Mouse (Mus musculus): ENCODE measurements around the gene Sdhc. TPM values are rescaled to one million over a fixed set of nuclear protein-coding genes. Genes with fewer than 3 reads are reported as not detected.

Sdhc gene
- polyA plus RNA-seq (2016; fragmentation: Nextera tagmentation; extraction: Ambion mirVana): 218 and 236 TPM in 2 replicates

DNA sequence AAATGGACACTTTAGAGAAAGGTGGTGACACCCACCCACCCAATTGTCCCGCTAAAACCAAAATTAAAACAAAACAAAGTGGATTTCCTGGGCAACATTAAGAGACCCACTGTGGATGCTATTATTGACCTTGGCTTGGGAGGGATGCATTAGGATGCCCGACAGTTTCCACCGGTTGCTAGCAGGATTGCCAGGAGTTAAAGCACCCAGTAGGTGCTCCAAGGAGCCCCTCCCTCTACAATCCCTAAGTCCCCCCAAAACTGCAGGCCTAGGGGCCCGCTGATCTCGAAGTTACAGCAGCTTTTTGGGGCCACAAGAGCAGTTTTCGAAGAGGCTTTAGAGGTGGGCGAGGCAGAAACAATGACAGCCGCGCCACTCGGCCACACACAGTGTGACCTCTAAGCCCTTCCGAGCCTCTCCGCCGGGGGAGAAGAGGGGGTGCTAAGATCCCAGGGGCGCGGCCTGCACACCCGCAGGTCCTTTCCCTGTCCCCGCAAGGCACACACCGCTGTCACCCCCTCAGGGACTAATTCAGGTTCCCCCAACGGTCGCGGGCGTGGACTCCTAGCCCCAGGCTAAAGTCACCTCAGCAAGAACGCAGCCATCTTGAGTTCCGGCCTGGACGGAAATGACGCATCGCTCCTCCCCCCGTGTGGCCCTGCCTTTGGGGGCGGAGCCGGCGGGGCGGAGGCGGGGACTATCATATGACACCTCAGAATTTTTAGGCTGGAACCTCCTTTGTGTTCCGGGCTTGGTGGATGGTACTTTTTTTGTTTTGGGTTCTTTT is at the start of gene Sdhc, which contains the start of gene Mpz:
TSS of gene Sdhc (minus strand) at position 630 of the 787 bp plus-strand sequence.
TSS of gene Mpz (plus strand) at position 738 of the 787 bp plus-strand sequence.
- under 1% methylated on average over 34 of the region's 34 CpGs for WGBS
- Histone ChIP-seq H3K27me3 (peaks cover 3% of the 10 kb centered on the region; the same call in 1 of the 2 replicates), H3K9ac (peak within 1 kb of the TSS; percentile 79), H3K4me2 (peak within 1 kb of the TSS; percentile 88), H3K36me3 (replicated peaks) (peaks cover 7% of the 10 kb centered on the region; the same call in 1 of the 2 replicates), H3K27ac (peak within 1 kb of the TSS; percentile 19; the same call in 1 of the 2 replicates), H3K4me1 (peaks cover 12% of the 10 kb centered on the region), H3K9me3 (no peaks in the 10 kb centered on the region), H3K4me3 (replicated peaks) (peak within 1 kb of the TSS; percentile 81)
- peak; percentile 97 for ATAC-seq (ENCODE audit: low FRiP score)

DNA sequence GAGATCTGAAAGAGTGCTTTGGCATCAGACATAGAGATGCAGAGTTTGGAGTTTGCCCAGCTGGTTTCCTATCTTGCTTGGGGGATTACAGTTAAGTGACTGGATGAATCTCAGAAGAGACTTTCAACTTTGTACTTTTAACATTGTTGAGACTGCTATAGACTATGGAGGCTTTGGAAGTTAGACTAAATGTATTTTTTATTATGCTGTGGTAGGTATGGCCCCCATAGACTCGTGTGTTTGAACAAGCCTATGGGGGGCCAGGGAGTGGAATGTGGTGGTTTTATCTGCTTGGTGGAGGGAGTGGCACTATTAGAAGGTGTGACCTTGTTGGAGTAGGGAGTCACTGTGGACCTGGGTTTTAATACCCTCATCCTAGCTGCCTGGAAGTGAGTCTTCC is 49.1 kb upstream of the Sdhc start:
- no peak for ATAC-seq (ENCODE audit: low FRiP score)
- Histone ChIP-seq H3K9me3 (no peaks in the 10 kb centered on the region), H3K27me3 (peaks cover 45% of the 10 kb centered on the region), H3K4me2 (no peak overlapping the region), H3K27ac (no peak overlapping the region), H3K36me3 (replicated peaks) (no peaks in the 10 kb centered on the region), H3K4me1 (peaks cover 12% of the 10 kb centered on the region), H3K9ac (no peak overlapping the region), H3K4me3 (replicated peaks) (no peak overlapping the region)
- WGBS: 58% methylated on average over 1 of the region's 1 CpGs

DNA sequence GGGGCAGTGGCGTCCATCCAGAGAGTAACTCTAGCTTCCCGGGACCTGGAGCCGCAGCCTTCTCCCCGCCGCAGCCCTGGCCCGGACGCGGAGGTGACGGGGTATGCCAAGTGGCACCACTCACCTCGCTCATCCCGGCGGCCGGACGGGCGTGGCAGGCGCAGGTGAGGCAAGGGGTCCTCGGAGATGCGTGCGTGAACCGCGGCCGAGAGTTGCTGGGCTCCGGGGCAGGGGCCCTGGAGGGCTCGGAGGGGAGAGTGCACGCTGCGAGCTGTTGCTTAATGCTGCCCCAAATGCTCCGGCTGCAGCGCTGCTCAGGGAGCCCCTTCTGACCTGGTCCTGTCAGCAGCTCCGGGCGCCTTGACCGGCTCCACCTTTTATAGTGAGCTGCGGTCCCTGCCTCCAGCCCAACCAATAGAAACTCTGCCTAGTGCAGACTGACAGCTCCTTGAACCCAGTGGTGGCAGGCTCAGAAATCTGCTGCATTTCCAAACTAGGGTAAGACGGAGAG is 45.5 kb upstream of the Sdhc start, which contains the start of gene Pcp4l1:
TSS of gene Pcp4l1 (minus strand) at position 382 of the 511 bp plus-strand sequence.
- 1% methylated on average over 33 of the region's 33 CpGs for WGBS
- Histone ChIP-seq H3K9ac (peak within 1 kb of the TSS; percentile 54; the same call in 1 of the 2 replicates), H3K27ac (no peak within 1 kb of the TSS), H3K36me3 (replicated peaks) (no peaks in the 10 kb centered on the region), H3K4me1 (peaks cover 35% of the 10 kb centered on the region), H3K4me2 (peak within 1 kb of the TSS; percentile 98), H3K4me3 (replicated peaks) (peak within 1 kb of the TSS; percentile 55), H3K9me3 (no peaks in the 10 kb centered on the region), H3K27me3 (peaks cover 79% of the 10 kb centered on the region)
- ATAC-seq (ENCODE audit: low FRiP score): peak; percentile 78

DNA sequence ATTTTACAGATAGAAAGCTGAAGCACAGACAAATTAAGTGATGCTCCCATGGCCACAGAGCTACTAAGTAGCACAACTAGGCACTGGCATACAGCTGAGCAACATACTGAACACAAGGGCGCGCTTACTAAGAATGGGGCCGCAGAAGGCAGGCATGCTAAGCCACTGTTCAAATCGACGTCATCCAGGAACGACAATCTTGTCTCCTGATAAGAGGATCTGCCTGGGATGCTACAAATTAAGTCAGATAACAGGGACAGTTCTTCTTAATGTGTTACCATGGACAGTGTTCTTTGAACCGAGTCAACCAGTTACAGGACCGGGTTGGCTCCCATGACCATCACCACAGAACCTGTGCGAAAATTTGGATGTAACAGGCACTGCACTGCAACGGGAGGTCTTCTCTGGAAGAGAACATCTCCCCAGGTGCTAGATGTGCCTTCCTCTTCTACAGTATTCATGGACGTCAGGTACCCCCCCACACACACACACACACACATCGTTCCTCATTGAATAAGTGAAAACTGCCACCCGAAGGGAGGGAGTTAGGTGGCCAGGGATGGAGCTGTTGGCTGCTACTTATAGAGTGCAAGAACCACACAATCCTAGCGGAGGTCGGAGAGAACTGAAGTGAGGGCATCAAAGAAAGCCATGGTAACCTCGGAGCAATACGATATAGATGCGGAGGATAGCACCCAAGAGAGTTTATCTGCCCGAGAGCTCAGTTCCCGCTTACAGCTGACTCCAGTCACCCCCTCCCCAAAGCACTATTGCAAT is 44.8 kb upstream of the Sdhc start:
- WGBS: 4% methylated on average over 20 of the region's 20 CpGs
- Histone ChIP-seq H3K27ac (no peak overlapping the region), H3K4me1 (peaks cover 35% of the 10 kb centered on the region), H3K9ac (peak overlapping the region; percentile 54; the same call in 1 of the 2 replicates), H3K4me3 (replicated peaks) (peak overlapping the region; percentile 55), H3K27me3 (peaks cover 84% of the 10 kb centered on the region), H3K36me3 (replicated peaks) (no peaks in the 10 kb centered on the region), H3K4me2 (peak overlapping the region; percentile 98), H3K9me3 (no peaks in the 10 kb centered on the region)
- no peak for ATAC-seq (ENCODE audit: low FRiP score)

DNA sequence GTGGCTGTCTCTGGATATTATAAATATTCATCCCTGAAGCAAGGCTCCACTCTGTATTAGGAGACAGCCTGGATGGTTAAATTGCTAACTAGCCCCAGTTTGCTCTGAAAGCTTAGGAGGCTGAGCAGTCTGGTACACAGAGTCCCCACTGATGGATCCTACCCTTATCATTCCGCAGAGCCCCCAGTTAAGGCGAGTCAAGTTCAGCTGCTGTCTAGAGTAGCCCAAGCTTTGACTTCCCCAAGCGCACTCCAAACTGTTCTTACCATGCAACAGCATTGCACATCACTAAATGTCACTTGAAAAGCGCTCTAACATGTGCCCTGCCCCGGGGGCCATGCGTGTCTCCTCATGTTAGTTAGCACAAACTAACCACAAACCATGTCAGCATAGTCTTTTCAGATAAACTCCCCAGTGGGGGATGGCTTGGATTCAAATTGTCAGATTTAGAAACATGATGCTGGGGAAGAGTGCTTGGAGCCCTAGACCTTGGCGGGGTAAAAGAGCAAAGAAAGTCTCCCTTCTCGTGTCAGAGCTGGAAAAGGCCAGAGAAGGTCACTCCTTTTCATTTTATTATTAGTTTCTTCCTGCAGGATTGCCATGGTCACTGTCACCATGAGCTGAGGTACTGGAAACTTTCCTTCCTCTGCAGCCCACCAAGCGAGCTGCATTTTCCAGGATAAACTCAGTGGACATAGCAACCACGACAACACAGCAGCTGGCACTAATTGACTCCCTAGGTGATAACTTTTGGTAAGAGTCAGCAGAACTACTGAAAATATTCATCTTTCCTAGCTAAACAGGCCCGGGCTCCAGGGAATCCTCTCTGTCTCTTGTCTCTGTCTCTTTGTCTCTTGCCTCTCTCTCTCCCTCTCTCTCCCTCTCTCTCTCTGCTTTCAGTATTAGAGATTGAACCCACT is 43.8 kb upstream of the Sdhc start:
- Histone ChIP-seq H3K27me3 (peaks cover 77% of the 10 kb centered on the region), H3K27ac (no peak overlapping the region), H3K4me2 (peak overlapping the region; percentile 42), H3K4me3 (replicated peaks) (no peak overlapping the region), H3K4me1 (peaks cover 43% of the 10 kb centered on the region), H3K9me3 (no peaks in the 10 kb centered on the region), H3K36me3 (replicated peaks) (no peaks in the 10 kb centered on the region), H3K9ac (no peak overlapping the region)
- 26% methylated on average over 11 of the region's 11 CpGs for WGBS
- ATAC-seq (ENCODE audit: low FRiP score): no peak

DNA sequence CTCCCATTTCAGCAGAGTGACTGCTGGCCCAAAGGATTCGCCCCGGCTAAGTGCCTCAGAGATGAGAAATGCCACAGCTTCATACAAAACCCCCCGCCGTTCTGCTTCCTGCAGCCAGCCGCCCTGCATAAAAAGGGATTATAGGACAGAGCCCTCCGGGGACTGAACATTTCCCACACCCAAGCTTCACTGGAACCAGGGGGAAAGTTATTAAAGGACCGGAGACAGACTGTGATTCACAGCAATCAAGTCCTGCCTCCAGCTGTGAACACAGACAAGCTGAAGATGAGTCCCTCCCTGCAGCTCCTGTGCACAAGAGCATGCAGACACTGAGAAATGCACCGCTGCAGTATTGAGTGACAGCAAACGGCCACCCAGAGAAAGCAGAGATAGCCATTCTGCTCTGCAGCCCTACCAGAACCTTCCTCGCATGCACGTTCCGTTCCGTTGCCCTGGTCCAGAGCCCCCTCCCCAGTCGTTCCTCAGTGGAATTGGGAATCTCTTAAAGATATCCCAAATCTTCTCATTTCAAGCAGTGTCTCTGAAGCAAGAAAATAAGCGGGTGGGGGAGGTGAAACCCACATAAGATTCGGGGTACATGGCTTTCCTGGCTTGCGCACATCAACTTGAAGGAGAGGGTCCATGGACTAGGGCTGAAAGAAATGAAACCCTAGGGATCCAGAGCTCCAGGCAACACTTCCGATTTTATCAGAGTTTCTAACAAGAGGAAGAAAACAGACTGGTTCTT is 42.9 kb upstream of the Sdhc start:
- H3K4me2 ChIP-seq: peak overlapping the region; percentile 42
- ATAC-seq (ENCODE audit: low FRiP score): peak; percentile 60; the same call in 1 of the 2 replicates
- 3% methylated on average over 18 of the region's 18 CpGs for WGBS
- H3K36me3 ChIP-seq (replicated peaks): no peaks in the 10 kb centered on the region
- peaks cover 70% of the 10 kb centered on the region for H3K27me3 ChIP-seq
- 0 out of 2 replicates have a peak overlapping the region, but pooled peaks have one; percentile 14 for H3K27ac ChIP-seq
- H3K9me3 ChIP-seq: no peaks in the 10 kb centered on the region
- peaks cover 52% of the 10 kb centered on the region for H3K4me1 ChIP-seq
- H3K9ac ChIP-seq: peak overlapping the region; percentile 29; the same call in 1 of the 2 replicates
- peak overlapping the region; percentile 22 for H3K4me3 ChIP-seq (replicated peaks)

DNA sequence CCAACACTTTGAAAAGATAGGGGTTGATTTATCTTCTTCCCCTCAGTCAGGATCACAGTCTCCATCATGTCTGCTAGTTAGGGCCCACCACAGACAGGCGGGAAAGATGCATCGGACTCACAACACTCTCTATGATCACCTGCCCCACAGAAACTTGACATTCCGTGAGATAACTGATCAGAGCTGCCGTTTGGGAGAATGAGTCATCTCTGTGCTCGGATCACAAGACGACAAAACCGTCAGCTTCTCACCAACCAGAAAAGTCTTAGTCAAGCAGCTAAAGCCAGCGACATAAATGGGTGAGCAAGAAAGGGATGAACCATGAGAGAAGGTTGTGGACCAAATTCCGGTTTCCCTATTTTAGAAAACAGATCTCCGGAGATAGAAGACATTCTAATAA is 41.9 kb upstream of the Sdhc start:
- ATAC-seq (ENCODE audit: low FRiP score): no peak
- Histone ChIP-seq H3K9ac (no peak overlapping the region), H3K27ac (no peak overlapping the region), H3K36me3 (replicated peaks) (no peaks in the 10 kb centered on the region), H3K27me3 (peaks cover 63% of the 10 kb centered on the region), H3K9me3 (no peaks in the 10 kb centered on the region), H3K4me2 (no peak overlapping the region), H3K4me3 (replicated peaks) (no peak overlapping the region), H3K4me1 (peaks cover 55% of the 10 kb centered on the region)
- WGBS: 49% methylated on average over 10 of the region's 10 CpGs

DNA sequence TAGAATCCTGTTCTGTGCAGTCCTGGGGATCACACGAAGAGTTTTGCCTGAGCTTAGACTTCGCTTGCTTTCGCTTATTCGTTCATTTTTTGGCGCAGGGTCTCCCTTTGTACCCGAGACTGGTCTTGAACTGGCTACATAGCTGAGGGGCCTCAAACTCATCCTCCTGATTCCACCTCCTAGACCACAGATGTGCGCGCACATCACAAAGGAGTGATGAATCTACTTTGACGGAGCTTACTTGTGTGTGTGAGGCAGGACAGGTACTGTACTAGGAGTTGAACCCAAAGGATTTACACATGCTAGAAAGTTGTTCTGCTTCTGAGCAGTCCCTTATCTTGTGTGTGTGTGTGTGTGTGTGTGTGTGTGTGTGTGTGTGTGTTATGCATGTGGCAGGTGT is 40.4 kb upstream of the Sdhc start:
- Histone ChIP-seq H3K9me3 (no peaks in the 10 kb centered on the region), H3K27me3 (peaks cover 59% of the 10 kb centered on the region), H3K4me3 (replicated peaks) (no peak overlapping the region), H3K36me3 (replicated peaks) (no peaks in the 10 kb centered on the region), H3K27ac (no peak overlapping the region), H3K4me2 (no peak overlapping the region), H3K4me1 (peaks cover 53% of the 10 kb centered on the region), H3K9ac (no peak overlapping the region)
- ATAC-seq (ENCODE audit: low FRiP score): no peak
- 92% methylated on average over 9 of the region's 9 CpGs for WGBS

DNA sequence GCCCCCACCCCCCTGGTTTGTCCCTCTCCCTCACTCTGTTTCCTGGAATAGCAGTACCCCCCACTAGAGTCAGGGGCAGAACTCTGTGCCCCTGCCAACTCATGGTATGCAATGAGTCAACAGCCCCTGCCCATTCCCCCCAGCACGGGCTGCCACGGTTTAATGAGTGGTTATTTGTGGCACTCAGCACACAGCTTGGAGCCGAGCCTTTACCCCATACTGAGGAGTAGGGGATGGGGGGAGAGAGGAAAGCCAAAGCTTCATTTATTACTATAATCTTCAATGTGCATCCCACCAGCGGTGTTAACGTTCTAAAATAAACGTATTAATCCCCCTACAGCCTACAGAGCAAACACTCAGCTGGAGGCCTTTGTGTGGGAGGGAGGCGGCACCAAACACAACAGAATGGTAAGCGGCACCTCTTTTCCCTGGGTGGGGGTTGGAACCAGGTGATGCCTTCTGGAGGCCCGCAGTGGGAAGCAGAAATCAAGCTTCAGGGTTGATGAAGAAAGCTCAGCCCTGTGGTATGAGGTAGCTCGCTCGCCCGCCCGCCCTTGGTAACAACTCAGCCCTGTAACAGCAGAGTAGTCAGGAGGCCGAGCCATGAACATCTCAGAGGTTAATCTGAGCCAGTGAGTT is 39.2 kb upstream of the Sdhc start:
- H3K27ac ChIP-seq: peak overlapping the region; percentile 50; the same call in 1 of the 2 replicates
- H3K36me3 ChIP-seq (replicated peaks): no peaks in the 10 kb centered on the region
- H3K9ac ChIP-seq: no peak overlapping the region
- H3K4me1 ChIP-seq: peaks cover 44% of the 10 kb centered on the region
- no peak overlapping the region for H3K4me3 ChIP-seq (replicated peaks)
- no peak for ATAC-seq (ENCODE audit: low FRiP score)
- H3K4me2 ChIP-seq: 0 out of 2 replicates have a peak overlapping the region, but pooled peaks have one; percentile 8
- peaks cover 47% of the 10 kb centered on the region for H3K27me3 ChIP-seq
- 17% methylated on average over 14 of the region's 14 CpGs for WGBS
- H3K9me3 ChIP-seq: no peaks in the 10 kb centered on the region

DNA sequence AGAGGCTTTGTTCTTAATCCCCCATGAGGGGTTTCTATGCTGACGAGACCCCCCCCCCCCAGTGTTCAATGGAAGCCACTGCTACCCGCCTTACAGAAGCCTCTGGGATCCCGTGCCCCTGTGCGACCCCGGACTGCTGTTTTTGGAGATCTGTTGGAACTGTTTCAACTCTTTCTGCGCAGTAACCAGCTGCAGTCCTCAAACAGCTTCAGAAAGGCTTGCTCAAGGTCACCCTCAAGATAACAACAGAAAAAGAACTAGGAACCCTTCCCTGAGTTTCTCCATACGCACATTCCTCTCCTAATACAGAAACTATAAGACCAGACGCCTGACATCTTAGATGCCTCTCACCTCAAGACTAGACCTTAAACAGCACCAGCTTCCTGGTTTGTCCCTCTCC is 38.6 kb upstream of the Sdhc start:
- ATAC-seq (ENCODE audit: low FRiP score): no peak
- peak overlapping the region; percentile 8; the same call in 1 of the 2 replicates for H3K4me2 ChIP-seq
- H3K27ac ChIP-seq: peak overlapping the region; percentile 50; the same call in 1 of the 2 replicates
- no peaks in the 10 kb centered on the region for H3K36me3 ChIP-seq (replicated peaks)
- peaks cover 41% of the 10 kb centered on the region for H3K27me3 ChIP-seq
- H3K9ac ChIP-seq: no peak overlapping the region
- 10% methylated on average over 8 of the region's 8 CpGs for WGBS
- H3K4me3 ChIP-seq (replicated peaks): no peak overlapping the region
- H3K4me1 ChIP-seq: peaks cover 38% of the 10 kb centered on the region
- no peaks in the 10 kb centered on the region for H3K9me3 ChIP-seq

Data from forebrain, embryonic 12.5 days (tissue).